Mouse (Mus musculus): Measurements from ENCODE around the gene Lrp11. TPM values are rescaled to one million over a fixed set of nuclear protein-coding genes. Genes with fewer than 3 reads are reported as not detected.

Gene Lrp11
- total RNA-seq, 2 experiments from 2014 or later: 190 to 207 TPM

Other genes with a start within 250 kb of the Lrp11 start
- gene Ulbp1, start 116.2 kb upstream of the Lrp11 start, total RNA-seq (2021): under 1 TPM; 0.07 to 0.76 TPM
- gene Nup43, start 77.7 kb downstream of the Lrp11 start, total RNA-seq (2021): 1 to 10 TPM; 5.6 to 6.1 TPM
- gene Pcmt1, start 91.3 kb downstream of the Lrp11 start, total RNA-seq (2021): 100 to 1,000 TPM; 148 to 161 TPM
- gene Lats1, start 91.4 kb downstream of the Lrp11 start, total RNA-seq (2021): 10 to 100 TPM; 34.6 to 40.2 TPM
- 10 to 100 TPM; 13.4 to 16.1 TPM for gene Katna1, start 136.2 kb downstream of the Lrp11 start, total RNA-seq (2021)
- gene Ginm1, start 203.0 kb downstream of the Lrp11 start, total RNA-seq (2021): 10 to 100 TPM; 18.8 to 20.6 TPM
- gene Ppil4, start 203.1 kb downstream of the Lrp11 start, total RNA-seq (2021): 10 to 100 TPM; 31.9 to 32.1 TPM
- gene Zc3h12d, start 242.7 kb downstream of the Lrp11 start, total RNA-seq (2021): under 1 TPM; 0.10 to 0.12 TPM